Mouse (Mus musculus) lung, postnatal 25 days (tissue): ENCODE measurements at regions not wholly inside any gene's neighbourhood (a gene's known extent, or its start where the extent isn't known, plus 50 kb on each side); places are given as distances from the start of the nearest gene placed in this dataset.

Source experiments
- DNase-seq: peaks from one replicate; pipeline ENCODE4 v3.0.0; 2022; ENCODE audit warnings: low spot score

DNA sequence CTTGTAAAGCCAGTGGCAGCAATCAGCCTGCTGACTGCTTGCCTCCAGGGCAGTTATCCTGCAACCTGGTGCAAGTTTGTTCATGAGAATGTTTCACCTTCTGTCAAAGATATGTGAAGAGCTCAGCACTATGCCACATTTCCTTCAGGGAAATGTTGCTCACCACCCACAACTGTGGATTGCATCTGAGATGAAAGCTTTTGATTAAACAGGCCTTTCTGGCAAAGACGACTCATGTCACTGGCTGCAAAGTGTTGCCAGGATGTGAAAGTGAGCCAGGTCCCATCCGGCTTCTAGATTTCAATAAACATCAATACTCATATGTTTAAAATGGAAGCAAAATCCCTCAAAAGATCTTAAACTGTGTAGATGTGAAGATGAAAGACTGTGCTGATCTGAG, 2121.0 kb downstream of the Gm37988 start:
- DNase-seq: no peak

DNA sequence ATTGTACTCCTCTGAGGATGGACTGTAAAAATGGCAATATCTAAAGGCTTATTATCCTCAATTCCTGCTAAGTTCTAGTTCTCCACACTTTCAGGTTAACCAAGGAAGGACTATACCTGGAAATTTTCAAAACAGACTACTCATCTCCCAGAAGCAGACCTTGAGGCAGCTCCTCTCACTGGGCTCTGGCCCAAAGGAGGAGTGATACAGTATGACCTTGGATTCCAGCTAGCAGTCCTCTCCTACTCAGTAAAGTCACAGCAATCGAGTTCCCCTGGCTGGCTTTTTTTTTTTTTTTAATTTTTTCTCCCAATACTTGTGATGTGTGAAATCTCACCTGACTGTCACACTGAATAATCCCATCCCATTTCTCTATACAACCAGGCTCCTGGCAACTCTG, 2124.2 kb downstream of the Gm37988 start:
- DNase-seq: no peak

DNA sequence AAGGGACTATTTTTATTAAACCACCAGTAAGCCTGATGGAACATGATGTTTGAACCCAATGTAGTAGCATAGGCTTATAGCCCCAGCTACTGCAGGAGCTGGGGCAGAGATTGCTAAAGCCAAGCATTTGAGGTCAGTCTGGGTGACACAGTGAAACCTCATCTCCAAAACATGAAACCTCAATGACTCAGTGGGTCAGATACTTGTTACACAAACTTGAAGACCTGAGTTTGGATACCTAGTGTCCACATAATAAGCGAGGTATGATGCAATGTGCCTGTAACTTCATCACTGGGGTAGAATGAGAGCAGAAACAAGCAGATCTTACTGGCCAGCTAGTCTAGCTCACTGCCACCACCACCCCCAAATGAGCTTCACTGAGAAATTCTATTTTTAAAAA, 2162.1 kb downstream of the Gm37988 start:
- no peak for DNase-seq

DNA sequence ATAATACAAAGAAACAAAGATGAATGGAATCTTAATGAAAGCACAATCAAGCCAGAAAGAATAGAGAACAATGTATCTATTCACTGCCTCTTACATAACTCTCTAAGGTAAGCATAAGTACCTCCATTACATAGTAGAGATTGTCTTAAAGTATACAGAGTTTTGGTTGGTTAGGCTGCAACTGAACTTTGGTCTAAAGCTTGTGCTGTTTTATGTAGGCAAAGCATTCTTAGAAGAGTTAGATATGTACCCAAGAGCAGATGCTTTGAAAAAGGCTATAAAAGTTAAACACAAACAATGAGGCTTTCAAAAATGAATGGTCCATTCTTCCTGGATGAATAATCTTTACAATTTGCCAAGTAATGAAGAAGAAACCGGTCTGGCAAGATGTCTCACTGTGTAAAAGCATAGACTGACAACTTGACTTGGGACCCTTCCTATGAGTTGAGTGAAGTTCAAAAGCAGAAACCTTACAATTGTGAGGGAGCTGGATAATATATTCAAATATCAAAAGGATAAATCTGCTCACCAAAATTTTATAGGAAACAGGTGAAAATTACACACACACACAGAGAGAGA, 2166.1 kb downstream of the Gm37988 start:
- no peak for DNase-seq

DNA sequence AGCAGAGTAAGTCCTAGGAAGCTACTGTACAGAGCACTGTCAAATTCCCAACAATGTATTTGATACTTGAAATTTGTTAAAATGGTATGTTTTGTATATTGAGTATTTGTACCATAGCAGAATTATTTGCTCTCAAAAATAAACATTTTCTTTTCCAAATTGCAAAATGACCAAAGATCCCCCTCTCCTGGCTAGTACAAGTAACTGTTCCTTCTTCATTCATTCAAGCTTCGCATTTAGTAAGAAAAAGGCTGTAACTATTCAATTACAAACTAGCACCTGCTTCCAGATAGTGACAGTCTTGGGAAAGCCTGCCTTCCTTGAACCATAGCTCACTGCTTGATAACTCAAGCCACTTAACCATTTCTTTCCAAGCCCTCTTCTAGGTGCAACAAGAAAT, 2171.9 kb downstream of the Gm37988 start:
- no peak for DNase-seq

DNA sequence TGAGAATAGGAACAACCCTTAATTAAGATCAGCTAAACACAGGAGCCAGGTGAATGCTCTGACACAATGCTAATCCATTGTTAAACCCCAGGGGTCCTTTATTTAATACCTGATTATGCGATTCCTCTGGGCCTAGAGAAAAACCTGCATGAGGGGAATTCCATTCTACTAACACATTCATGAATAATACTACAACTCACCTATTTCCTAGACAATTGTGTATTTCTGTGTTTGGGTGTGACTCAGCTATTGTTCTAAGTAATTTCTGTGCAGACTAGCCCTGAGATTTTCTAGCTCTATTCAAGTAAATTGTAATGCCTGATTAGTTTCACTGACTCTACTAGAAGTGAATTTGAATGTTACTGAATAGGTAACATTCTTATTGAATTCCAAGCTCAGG, 2176.5 kb downstream of the Gm37988 start:
- no peak for DNase-seq

DNA sequence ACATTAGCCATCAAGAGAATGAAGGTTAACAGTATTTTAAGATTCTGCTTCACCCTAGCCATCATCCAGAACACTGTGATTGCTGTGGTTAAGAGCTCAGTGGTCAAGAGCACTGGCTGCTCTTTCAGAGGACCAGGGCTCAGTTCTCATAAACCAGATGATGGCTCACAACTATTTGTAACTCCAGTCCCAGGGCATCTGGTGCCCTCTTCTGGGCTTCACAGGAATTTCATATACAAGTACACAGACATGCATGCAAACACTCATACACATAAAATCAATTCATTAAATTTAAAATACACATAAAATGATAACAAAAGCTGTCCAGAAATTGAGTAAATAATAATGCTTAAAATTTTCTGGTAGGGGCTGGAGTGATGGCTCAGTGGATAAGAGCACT, 2189.9 kb downstream of the Gm37988 start:
- no peak for DNase-seq

DNA sequence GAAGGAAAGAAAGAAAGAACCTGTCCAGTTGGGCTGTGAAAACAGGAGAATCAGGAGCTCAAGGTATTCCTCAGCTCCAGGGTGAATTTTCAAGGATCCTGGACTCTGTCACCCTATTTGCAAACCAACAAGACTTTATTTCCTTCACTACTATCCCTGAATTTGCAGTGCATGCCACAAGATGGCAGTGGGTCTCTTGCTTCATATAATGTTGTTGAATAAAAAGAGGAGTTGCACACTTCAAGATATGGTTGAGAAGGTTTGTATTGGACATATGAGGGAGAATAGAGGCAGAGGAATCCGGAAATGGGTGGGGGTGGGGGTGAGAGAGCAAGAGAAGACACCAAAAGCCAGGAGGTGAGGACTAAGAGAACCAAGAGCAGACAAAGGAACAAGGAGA, 2202.5 kb downstream of the Gm37988 start:
- peak; percentile 4 for DNase-seq
